Mouse (Mus musculus) heart, postnatal 0 days (tissue): ENCODE measurements around the gene Taldo1.

ENCODE experiments used
- CTCF ChIP-seq: IDR thresholded peaks from 2 replicates; pipeline ENCODE4 v1.5.1; 2016; ENCODE audit warnings: antibody characterized with exemption, control low read depth, low read depth
- EP300 ChIP-seq: IDR thresholded peaks from 2 replicates; pipeline ENCODE4 v1.6.1; 2016; ENCODE audit warnings: antibody characterized with exemption, low read depth

- TF ChIP-seq CTCF (no peak), EP300 (no peak)
Observed at GRCm38 (mm10) chr7:141374399-141374798, 17.6 kb upstream of the Taldo1 start.
